Mouse (Mus musculus): ENCODE measurements at regions not wholly inside any gene's neighbourhood (a gene's known extent, or its start where the extent isn't known, plus 50 kb on each side); places are given as distances from the start of the nearest gene placed in this dataset.

- TF ChIP-seq BHLHE40 (IDR thresholded peaks at IDR 0.05; ENCODE audit: borderline replicate concordance, low read depth, low read length) (no peak), MAZ (IDR thresholded peaks at IDR 0.05; ENCODE audit: low read depth, low read length) (no peak), CTCF (IDR thresholded peaks at IDR 0.05 in 2 of 3, conservative IDR thresholded peaks at IDR 0.05 in 1 of 3; ENCODE audit: control insufficient read depth in 1 of 3, insufficient read depth in 1 of 3, low read depth in 2 of 3, low read length in 3 of 3, poor library complexity in 1 of 3, severe bottlenecking in 1 of 3) (no peak), NRF1 (IDR thresholded peaks at IDR 0.05; ENCODE audit: insufficient read depth, low read depth, low read length, poor library complexity, severe bottlenecking) (no peak), USF1 (IDR thresholded peaks at IDR 0.05; ENCODE audit: low read depth, low read length) (no peak), TCF12 (IDR thresholded peaks at IDR 0.05; ENCODE audit: low read depth, low read length) (no peak), MXI1 (IDR thresholded peaks at IDR 0.05; ENCODE audit: low read depth, low read length) (no peak)
Measured at GRCm38 (mm10) chr3:140805586-140805985, 406.6 kb downstream of the Pdha2 start.

Measured in MEL (cell line).